Mouse (Mus musculus): ENCODE results near the gene Skap2.

GRCm38 (mm10) chr6:51825621-51826021 lies 186.7 kb downstream of the Skap2 start:
- TF ChIP-seq CTCF (IDR thresholded peaks at IDR 0.05; ENCODE audit: low read depth) = no peak
- no peak for TF ChIP-seq EP300 (IDR thresholded peaks at IDR 0.05; ENCODE audit: low read depth)
